Mouse (Mus musculus): ENCODE measurements at regions not wholly inside any gene's neighbourhood (a gene's known extent, or its start where the extent isn't known, plus 50 kb on each side); places are given as distances from the start of the nearest gene placed in this dataset.
A peak's percentile ranks its signal among the peaks of the same experiment; 100 is the strongest.
"Not testable (repeated sequence)": the region's sequence is repeated elsewhere in the genome, so short reads cannot be mapped to it uniquely, and the experiment has no call there.

- DNase-seq (ENCODE audit: extremely low read depth, low read depth) = no peak
Observed at GRCm38 (mm10) chr16:76958597-76959392, 54.7 kb upstream of the Usp25 start.

- no peak for DNase-seq (ENCODE audit: extremely low read depth, low read depth)
Observed at GRCm38 (mm10) chr16:76957491-76957890, 56.0 kb upstream of the Usp25 start.

GRCm38 (mm10) chr16:76957090-76957489, 56.4 kb upstream of the Usp25 start:
- DNase-seq (ENCODE audit: extremely low read depth, low read depth) = no peak

- no peak for DNase-seq (ENCODE audit: extremely low read depth, low read depth)
Observed at GRCm38 (mm10) chr16:76950836-76951486, 62.5 kb upstream of the Usp25 start.

GRCm38 (mm10) chr16:76947011-76947410, 66.5 kb upstream of the Usp25 start:
- no peak for DNase-seq (ENCODE audit: extremely low read depth, low read depth)

- DNase-seq (ENCODE audit: extremely low read depth, low read depth) = no peak
Observed at GRCm38 (mm10) chr16:76938128-76938527, 75.4 kb upstream of the Usp25 start.

- DNase-seq (ENCODE audit: extremely low read depth, low read depth) = no peak
Observed at GRCm38 (mm10) chr16:76927901-76928300, 85.6 kb upstream of the Usp25 start.

- not testable (repeated sequence) for DNase-seq (ENCODE audit: extremely low read depth, low read depth)
Observed at GRCm38 (mm10) chr16:76920137-76920536, 93.4 kb upstream of the Usp25 start.

GRCm38 (mm10) chr16:76918598-76918997, 94.9 kb upstream of the Usp25 start:
- DNase-seq (ENCODE audit: extremely low read depth, low read depth) = no peak

GRCm38 (mm10) chr16:76914311-76914710, 99.2 kb upstream of the Usp25 start:
- DNase-seq (ENCODE audit: extremely low read depth, low read depth) = no peak

- DNase-seq (ENCODE audit: extremely low read depth, low read depth) = no peak
Observed at GRCm38 (mm10) chr16:76905205-76905996, 108.1 kb upstream of the Usp25 start.

GRCm38 (mm10) chr16:76899083-76899482, 114.4 kb upstream of the Usp25 start:
- DNase-seq (ENCODE audit: extremely low read depth, low read depth) = peak; percentile 19

GRCm38 (mm10) chr16:76896305-76896704, 117.2 kb upstream of the Usp25 start:
- no peak for DNase-seq (ENCODE audit: extremely low read depth, low read depth)

GRCm38 (mm10) chr16:76895781-76896180, 117.7 kb upstream of the Usp25 start:
- DNase-seq (ENCODE audit: extremely low read depth, low read depth) = no peak

GRCm38 (mm10) chr16:76878576-76878975, 134.9 kb upstream of the Usp25 start:
- DNase-seq (ENCODE audit: extremely low read depth, low read depth) = no peak

- no peak for DNase-seq (ENCODE audit: extremely low read depth, low read depth)
Observed at GRCm38 (mm10) chr16:76875397-76876018, 138.0 kb upstream of the Usp25 start.

GRCm38 (mm10) chr16:76866465-76866802, 147.1 kb upstream of the Usp25 start:
- no peak for DNase-seq (ENCODE audit: extremely low read depth, low read depth)

GRCm38 (mm10) chr16:76865731-76866464, 147.6 kb upstream of the Usp25 start:
- peak; percentile 17 for DNase-seq (ENCODE audit: extremely low read depth, low read depth)

GRCm38 (mm10) chr16:76864392-76864791, 149.1 kb upstream of the Usp25 start:
- DNase-seq (ENCODE audit: extremely low read depth, low read depth) = no peak

GRCm38 (mm10) chr16:76855797-76856196, 157.7 kb upstream of the Usp25 start:
- DNase-seq (ENCODE audit: extremely low read depth, low read depth) = no peak

GRCm38 (mm10) chr16:76851396-76851795, 162.1 kb upstream of the Usp25 start:
- no peak for DNase-seq (ENCODE audit: extremely low read depth, low read depth)

Data from MEL-GATA-1-ER (cell line).